ENCODE assay signal across 24 mouse cellular contexts in the genomic region with DNA sequence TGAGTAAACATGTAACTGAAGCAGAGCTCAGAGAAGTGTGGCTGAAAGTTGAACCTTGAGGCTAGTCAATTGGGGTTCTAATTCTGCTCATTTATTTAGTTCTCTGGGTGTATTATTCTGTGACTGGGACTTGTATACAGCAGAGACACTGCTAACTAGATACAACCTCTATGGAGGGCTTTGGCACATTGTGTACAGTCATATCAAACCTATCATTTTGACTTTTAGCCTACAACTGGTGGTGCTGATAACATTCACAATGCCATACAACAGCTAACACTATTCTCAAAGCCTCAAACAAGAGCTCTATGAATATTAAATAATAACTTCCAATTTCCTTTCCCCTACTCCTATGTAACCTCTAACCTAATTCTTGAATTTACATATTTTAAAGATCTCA.
DNase-seq lines count a peak whose midpoint lies in the region; ATAC-seq and TF ChIP-seq lines count a peak whose summit lies in the region.
"Had no signal": no experiment of that assay in that cellular context is flagged by ENCODE, and none has a peak within 500 bp of the region (broad histone marks: within the 10 kb centered on the region; RNA-seq: fewer than 3 reads in every experiment).

No protein-coding gene starts in this region.

- H3K36me3 ChIP-seq in liver, embryonic 12.5 days: no peaks in the 10 kb centered on the region
- no peaks in the 10 kb centered on the region for H3K36me3 ChIP-seq in liver, postnatal 0 days (replicated peaks; ENCODE audit: insufficient read depth, low read length)
- H3K36me3 ChIP-seq in macrophage (ENCODE audit: inconsistent target): no peaks in the 10 kb centered on the region
- H3K36me3 ChIP-seq: embryonic facial prominence, embryonic 10.5 days; embryonic facial prominence, embryonic 12.5 days; forebrain, embryonic 15.5 days had no signal

- no peak for TF ChIP-seq CTCF in liver, postnatal 0 days (IDR thresholded peaks at IDR 0.05; ENCODE audit: low read depth)

- H3K4me3 ChIP-seq in liver, embryonic 12.5 days: no peak overlapping the region
- no peak overlapping the region for H3K4me3 ChIP-seq in liver, postnatal 0 days (ENCODE audit: low read depth, low read length)
- no peak overlapping the region for H3K4me3 ChIP-seq in macrophage (ENCODE audit: inconsistent target)
- H3K4me3 ChIP-seq: embryonic facial prominence, embryonic 10.5 days; embryonic facial prominence, embryonic 12.5 days; forebrain, embryonic 13.5 days; forebrain, embryonic 15.5 days had no signal

- H3K9me3 ChIP-seq in liver, embryonic 12.5 days (replicated peaks): no peaks in the 10 kb centered on the region
- no peaks in the 10 kb centered on the region for H3K9me3 ChIP-seq in liver, postnatal 0 days (ENCODE audit: low read length)
- H3K9me3 ChIP-seq: embryonic facial prominence, embryonic 10.5 days; embryonic facial prominence, embryonic 12.5 days; forebrain, embryonic 13.5 days; forebrain, embryonic 15.5 days had no signal

- H3K27ac ChIP-seq in liver, embryonic 12.5 days: 0 out of 2 replicates have a peak overlapping the region, but pooled peaks have one; percentile 20
- H3K27ac ChIP-seq in liver, postnatal 0 days (ENCODE audit: low read depth): no peak overlapping the region
- peak overlapping the region; percentile 47; the same call in 1 of the 2 replicates for H3K27ac ChIP-seq in macrophage
- H3K27ac ChIP-seq: embryonic facial prominence, embryonic 10.5 days; embryonic facial prominence, embryonic 12.5 days; forebrain, embryonic 13.5 days; forebrain, embryonic 15.5 days had no signal

- intact Hi-C loops in left cerebral cortex, postnatal 25 days (cut with DNase I): no loop called here

- no peak for ATAC-seq in liver, embryonic 12.5 days
- ATAC-seq in liver, postnatal 0 days: no peak
- ATAC-seq: activated CD4-positive, CD25-positive, alpha-beta regulatory T cell, adult 4 months; CD4-positive, CD25-positive, alpha-beta regulatory T cell, adult 4 months; forebrain, embryonic 13.5 days; forebrain, embryonic 15.5 days; forebrain, postnatal 0 days; Patski had no signal

- H3K27me3 ChIP-seq in liver, embryonic 12.5 days (replicated peaks): no peaks in the 10 kb centered on the region
- H3K27me3 ChIP-seq in liver, postnatal 0 days (ENCODE audit: insufficient read depth, low read length): no peaks in the 10 kb centered on the region
- H3K27me3 ChIP-seq: embryonic facial prominence, embryonic 12.5 days; forebrain, embryonic 13.5 days; forebrain, embryonic 15.5 days had no signal

- DNase-seq in liver, postnatal 0 days: no peak
- peak; percentile 11 for DNase-seq in c-Kit-positive CD71-positive TER-119-negative erythroid progenitor cells, embryonic 14.5 days (ENCODE audit: low read depth)
- no peak for DNase-seq in embryo, embryonic 10 days (ENCODE audit: low spot score)
- DNase-seq in thymus, postnatal 4 days: no peak
- DNase-seq in left cerebral cortex, postnatal 25 days (ENCODE audit: low spot score in 2 of 2): no peak
- DNase-seq: adrenal gland, adult 8-10 months; adrenal gland, postnatal 14 days; adrenal gland, postnatal 36 days; cerebellum, adult 11 months; cerebellum, adult 18-20 months; cerebellum, adult 8-10 months; cerebellum, adult 9-11 months; cerebellum, postnatal 14 days; cerebellum, postnatal 36 days; forebrain, postnatal 0 days had no signal

- H3K79me2 ChIP-seq in macrophage (ENCODE audit: inconsistent target): peaks cover 29% of the 10 kb centered on the region; the same call in 1 of the 2 replicates

- H3K9ac ChIP-seq in liver, embryonic 12.5 days: no peak overlapping the region
- H3K9ac ChIP-seq in liver, postnatal 0 days (replicated peaks): no peak overlapping the region
- H3K9ac ChIP-seq: embryonic facial prominence, embryonic 12.5 days; forebrain, embryonic 13.5 days; forebrain, embryonic 15.5 days; forebrain, postnatal 0 days had no signal

- peaks cover 23% of the 10 kb centered on the region for H3K4me1 ChIP-seq in liver, embryonic 12.5 days
- 0 out of 2 replicates have a peak, but pooled peaks cover 2% of the 10 kb centered on the region for H3K4me1 ChIP-seq in liver, postnatal 0 days (ENCODE audit: insufficient read depth)
- H3K4me1 ChIP-seq: embryonic facial prominence, embryonic 10.5 days; embryonic facial prominence, embryonic 12.5 days; forebrain, embryonic 13.5 days; forebrain, embryonic 15.5 days had no signal

- TF ChIP-seq EP300 in liver, postnatal 0 days (IDR thresholded peaks at IDR 0.05; ENCODE audit: low read depth): no peak

- no peak overlapping the region for H3K4me2 ChIP-seq in liver, embryonic 12.5 days
- H3K4me2 ChIP-seq in liver, postnatal 0 days (ENCODE audit: low read depth, low read length): no peak overlapping the region
- H3K4me2 ChIP-seq: embryonic facial prominence, embryonic 12.5 days; forebrain, embryonic 13.5 days; forebrain, embryonic 15.5 days had no signal
